Mouse (Mus musculus) liver, embryonic 15.5 days (tissue): ENCODE results near the gene Tvp23b. TPM values are rescaled to one million over a fixed set of nuclear protein-coding genes. Genes with fewer than 3 reads are reported as not detected.

ENCODE experiments used
- ATAC-seq: fragments of 200-750 bp; cut with Nextera tagmentation; 2 replicates; pipeline ENCODE4 v1.8.0; 2017; ENCODE audit warnings: moderate number of reproducible peaks, mild to moderate bottlenecking, moderate library complexity; ENCODE audit not compliant: insufficient read depth
- H3K27ac ChIP-seq: fragments of 300-500 bp; sonication (generic); replicated peaks from 2 replicates; pipeline ENCODE4 v1.5.1; 2015; ENCODE audit warnings: mild to moderate bottlenecking, inconsistent platforms
- H3K27me3 ChIP-seq: fragments of 300-500 bp; sonication (generic); 2 replicates; pipeline ENCODE4 v1.6.1; 2015; ENCODE audit warnings: mild to moderate bottlenecking, inconsistent platforms
- H3K36me3 ChIP-seq: fragments of 300-500 bp; sonication (generic); replicated peaks from 2 replicates; pipeline ENCODE4 v1.6.1; 2015; ENCODE audit warnings: moderate library complexity, mild to moderate bottlenecking, inconsistent platforms
- H3K4me1 ChIP-seq: fragments of 300-500 bp; sonication (generic); replicated peaks from 2 replicates; pipeline ENCODE4 v1.6.1; 2015; ENCODE audit warnings: inconsistent platforms
- H3K4me2 ChIP-seq: fragments of 300-500 bp; sonication (generic); 2 replicates; pipeline ENCODE4 v1.6.1; 2015; ENCODE audit warnings: moderate library complexity, mild to moderate bottlenecking, inconsistent platforms
- H3K4me3 ChIP-seq: fragments of 300-500 bp; sonication (generic); replicated peaks from 2 replicates; pipeline ENCODE4 v1.5.1; 2015; ENCODE audit warnings: mild to moderate bottlenecking, inconsistent platforms
- H3K9ac ChIP-seq: fragments of 300-500 bp; sonication (generic); 2 replicates; pipeline ENCODE4 v1.6.1; 2015; ENCODE audit warnings: moderate library complexity, mild to moderate bottlenecking, inconsistent platforms
- H3K9me3 ChIP-seq: fragments of 300-500 bp; sonication (generic); replicated peaks from 2 replicates; pipeline ENCODE4 v1.6.1; 2016; ENCODE audit warnings: inconsistent platforms
- WGBS: fragments of 180-500 bp; shearing (Covaris S2); methylation state at CpG from one replicate; pipeline ENCODE4 v1.1.7; 2015; ENCODE audit warnings: mixed read lengths; ENCODE audit not compliant: insufficient replicate concordance; 5-methylcytosine and 5-hydroxymethylcytosine counted together
- polyA plus RNA-seq: library from polyadenylated mRNA; unstranded; fragments of >200 nt; fragmentation: Nextera tagmentation; extraction: Ambion mirVana; gene quantifications from 2 replicates; pipeline ENCODE4 v1.2.1, GENCODE M21; 2015

Tvp23b gene
- polyA plus RNA-seq, 1 experiment from 2014 or later, result 27.0 TPM

- Histone ChIP-seq H3K9ac (no peak overlapping the region), H3K36me3 (no peaks in the 10 kb centered on the region), H3K27ac (no peak overlapping the region), H3K4me1 (no peaks in the 10 kb centered on the region), H3K27me3 (no peaks in the 10 kb centered on the region), H3K9me3 (no peaks in the 10 kb centered on the region), H3K4me2 (no peak overlapping the region), H3K4me3 (no peak overlapping the region)
- no peak for ATAC-seq
- 31% methylated on average over 12 of the region's 12 CpGs for WGBS
These were observed 22.6 kb downstream of the Tvp23b start for GRCm38 (mm10) chr11:62901699-62902323.

DNA sequence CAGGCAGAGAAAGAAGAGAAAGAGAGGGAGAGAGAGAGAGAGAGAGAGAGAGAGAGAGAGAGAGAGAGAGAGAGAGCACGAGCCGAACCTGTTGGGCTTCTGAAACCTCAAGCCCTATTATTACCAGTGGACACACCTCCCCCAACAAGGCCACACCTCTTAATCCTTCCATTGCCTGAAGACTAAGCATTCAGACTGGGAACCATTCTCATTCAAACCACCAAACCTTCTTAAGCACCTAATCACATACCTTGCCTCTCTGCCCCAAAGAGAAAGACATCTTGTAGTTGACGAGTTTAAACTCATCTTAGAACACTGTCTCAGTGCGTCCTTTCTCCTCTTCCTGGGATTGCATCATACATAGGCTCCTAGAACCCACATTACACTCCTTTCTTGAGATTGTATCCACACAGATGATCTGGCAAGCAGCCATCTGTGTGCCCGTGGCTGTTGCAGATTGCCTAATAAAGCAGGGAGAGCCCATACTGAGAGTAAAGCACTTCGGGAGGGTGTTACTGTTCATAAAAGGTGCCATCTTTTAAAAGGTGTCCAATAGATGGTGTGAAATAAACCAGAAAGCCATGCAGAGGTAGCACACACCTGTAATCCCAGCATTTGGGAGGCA, 24.7 kb downstream of the Tvp23b start:
- no peaks in the 10 kb centered on the region for H3K4me1 ChIP-seq
- H3K4me2 ChIP-seq, result no peak overlapping the region
- no peak overlapping the region for H3K27ac ChIP-seq
- H3K9me3 ChIP-seq, result no peaks in the 10 kb centered on the region
- ATAC-seq, result no peak
- H3K27me3 ChIP-seq, result no peaks in the 10 kb centered on the region
- no peak overlapping the region for H3K9ac ChIP-seq
- no peaks in the 10 kb centered on the region for H3K36me3 ChIP-seq
- 53% methylated on average over 6 of the region's 6 CpGs for WGBS
- no peak overlapping the region for H3K4me3 ChIP-seq

DNA sequence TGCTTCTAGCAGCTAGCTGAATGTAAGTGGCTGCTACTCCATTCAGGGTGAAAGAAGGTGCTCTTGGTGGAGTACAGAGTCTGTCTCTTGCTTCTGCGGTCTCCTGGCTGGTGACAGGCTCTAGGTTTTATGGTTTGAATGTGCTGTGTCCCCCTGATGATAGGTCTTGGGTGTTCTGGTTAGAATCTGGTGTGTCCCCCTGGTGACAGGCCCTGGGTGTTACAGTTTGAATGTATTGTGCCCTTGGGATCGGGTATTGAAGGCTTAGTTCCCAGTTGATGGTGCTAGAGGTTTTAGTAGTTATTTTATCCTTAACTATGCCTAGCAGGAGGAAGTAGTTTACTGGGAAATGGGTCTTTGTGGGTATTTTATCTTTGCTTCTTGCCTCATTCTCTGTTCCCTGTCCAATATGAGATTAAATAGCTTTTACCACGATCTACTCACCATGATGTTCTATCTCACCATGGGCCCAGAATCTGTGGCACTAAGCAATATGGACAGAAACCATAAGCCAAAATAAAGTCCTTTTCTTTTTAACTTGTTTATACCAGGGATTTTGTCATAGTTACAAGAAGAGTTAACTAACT, 30.6 kb downstream of the Tvp23b start:
- peaks cover 4% of the 10 kb centered on the region; the same call in 1 of the 2 replicates for H3K27me3 ChIP-seq
- no peaks in the 10 kb centered on the region for H3K36me3 ChIP-seq
- no peak overlapping the region for H3K9ac ChIP-seq
- H3K9me3 ChIP-seq, result no peaks in the 10 kb centered on the region
- ATAC-seq, result no peak
- H3K27ac ChIP-seq, result no peak overlapping the region
- 39% methylated on average over 3 of the region's 3 CpGs for WGBS
- H3K4me3 ChIP-seq, result no peak overlapping the region
- no peak overlapping the region for H3K4me2 ChIP-seq
- no peaks in the 10 kb centered on the region for H3K4me1 ChIP-seq

DNA sequence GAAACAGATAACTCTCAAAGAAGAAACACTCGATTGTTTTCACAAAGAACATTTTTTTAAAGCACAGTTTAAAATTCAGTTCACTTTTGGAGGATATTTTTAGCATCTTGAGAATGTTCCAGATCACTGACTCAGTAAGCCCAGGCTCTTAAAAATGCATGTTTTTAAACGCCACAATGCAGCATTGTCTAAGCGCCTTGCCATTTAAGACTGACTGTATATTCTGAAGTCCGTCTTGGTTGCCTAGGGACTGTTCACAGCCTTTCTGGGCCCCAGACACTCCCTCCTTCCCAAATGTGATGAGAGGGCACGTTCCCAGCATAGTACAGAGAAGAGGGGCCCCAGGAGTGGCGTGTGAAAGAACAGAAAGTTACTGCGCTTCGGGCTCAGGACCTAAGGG, 32.1 kb downstream of the Tvp23b start:
- ATAC-seq, result no peak
- 52% methylated on average over 8 of the region's 8 CpGs for WGBS
- no peak overlapping the region for H3K4me2 ChIP-seq
- no peak overlapping the region for H3K27ac ChIP-seq
- H3K4me3 ChIP-seq, result no peak overlapping the region
- H3K4me1 ChIP-seq, result 0 out of 2 replicates have a peak, but pooled peaks cover 5% of the 10 kb centered on the region
- H3K27me3 ChIP-seq, result peaks cover 4% of the 10 kb centered on the region; the same call in 1 of the 2 replicates
- no peaks in the 10 kb centered on the region for H3K36me3 ChIP-seq
- no peak overlapping the region for H3K9ac ChIP-seq
- H3K9me3 ChIP-seq, result no peaks in the 10 kb centered on the region

- Histone ChIP-seq H3K4me3 (no peak overlapping the region), H3K27ac (no peak overlapping the region), H3K4me1 (0 out of 2 replicates have a peak, but pooled peaks cover 5% of the 10 kb centered on the region), H3K9me3 (no peaks in the 10 kb centered on the region), H3K4me2 (no peak overlapping the region), H3K9ac (no peak overlapping the region), H3K27me3 (peaks cover 4% of the 10 kb centered on the region; the same call in 1 of the 2 replicates), H3K36me3 (no peaks in the 10 kb centered on the region)
- 56% methylated on average over 2 of the region's 2 CpGs for WGBS
- ATAC-seq, result no peak
These were observed 33.9 kb downstream of the Tvp23b start for GRCm38 (mm10) chr11:62913141-62913540.

- no peak for ATAC-seq
- Histone ChIP-seq H3K27me3 (peaks cover 2% of the 10 kb centered on the region; the same call in 1 of the 2 replicates), H3K9me3 (no peaks in the 10 kb centered on the region), H3K4me3 (no peak overlapping the region), H3K27ac (no peak overlapping the region), H3K4me1 (0 out of 2 replicates have a peak, but pooled peaks cover 5% of the 10 kb centered on the region), H3K36me3 (no peaks in the 10 kb centered on the region), H3K4me2 (no peak overlapping the region), H3K9ac (no peak overlapping the region)
- WGBS, result 44% methylated on average over 6 of the region's 6 CpGs
These were observed 35.3 kb downstream of the Tvp23b start for GRCm38 (mm10) chr11:62914532-62914931.

GRCm38 (mm10) chr11:62915486-62915885, 36.2 kb downstream of the Tvp23b start:
- H3K27ac ChIP-seq, result no peak overlapping the region
- 0 out of 2 replicates have a peak, but pooled peaks cover 5% of the 10 kb centered on the region for H3K4me1 ChIP-seq
- H3K4me3 ChIP-seq, result no peak overlapping the region
- ATAC-seq, result no peak
- H3K36me3 ChIP-seq, result no peaks in the 10 kb centered on the region
- 41% methylated on average over 2 of the region's 2 CpGs for WGBS
- H3K27me3 ChIP-seq, result no peaks in the 10 kb centered on the region
- H3K9me3 ChIP-seq, result no peaks in the 10 kb centered on the region
- no peak overlapping the region for H3K4me2 ChIP-seq
- no peak overlapping the region for H3K9ac ChIP-seq

DNA sequence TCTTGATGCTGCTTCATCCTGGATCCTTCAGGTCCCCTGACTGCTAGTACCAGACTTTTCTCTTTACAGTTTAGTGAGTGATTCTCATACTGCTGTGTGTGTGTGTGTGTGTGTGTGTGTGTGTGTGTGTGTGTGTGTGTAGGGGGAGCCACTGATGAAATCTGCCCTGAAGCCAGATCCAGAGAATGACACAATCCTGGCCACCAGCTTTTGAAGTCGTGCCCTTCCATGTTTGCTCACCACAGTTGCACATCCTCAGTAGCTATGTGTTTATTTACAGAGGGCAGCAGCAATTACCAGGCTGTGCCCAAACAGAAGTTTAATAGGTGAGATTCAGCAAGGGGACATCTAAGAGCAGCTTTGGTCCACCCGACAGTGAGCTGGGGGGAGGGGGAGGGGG, 37.5 kb downstream of the Tvp23b start:
- Histone ChIP-seq H3K9me3 (no peaks in the 10 kb centered on the region), H3K36me3 (no peaks in the 10 kb centered on the region), H3K4me1 (0 out of 2 replicates have a peak, but pooled peaks cover 5% of the 10 kb centered on the region), H3K27me3 (no peaks in the 10 kb centered on the region), H3K27ac (no peak overlapping the region), H3K4me2 (no peak overlapping the region), H3K9ac (no peak overlapping the region), H3K4me3 (no peak overlapping the region)
- 5% methylated on average over 2 of the region's 2 CpGs for WGBS
- peak; percentile 40; the same call in 1 of the 2 replicates for ATAC-seq

GRCm38 (mm10) chr11:62919946-62920742, 40.9 kb downstream of the Tvp23b start:
- H3K4me3 ChIP-seq, result no peak overlapping the region
- H3K4me2 ChIP-seq, result no peak overlapping the region
- WGBS, result 54% methylated on average over 6 of the region's 6 CpGs
- ATAC-seq, result no peak
- no peaks in the 10 kb centered on the region for H3K36me3 ChIP-seq
- no peaks in the 10 kb centered on the region for H3K9me3 ChIP-seq
- no peaks in the 10 kb centered on the region for H3K27me3 ChIP-seq
- H3K4me1 ChIP-seq, result 0 out of 2 replicates have a peak, but pooled peaks cover 5% of the 10 kb centered on the region
- no peak overlapping the region for H3K9ac ChIP-seq
- H3K27ac ChIP-seq, result no peak overlapping the region

DNA sequence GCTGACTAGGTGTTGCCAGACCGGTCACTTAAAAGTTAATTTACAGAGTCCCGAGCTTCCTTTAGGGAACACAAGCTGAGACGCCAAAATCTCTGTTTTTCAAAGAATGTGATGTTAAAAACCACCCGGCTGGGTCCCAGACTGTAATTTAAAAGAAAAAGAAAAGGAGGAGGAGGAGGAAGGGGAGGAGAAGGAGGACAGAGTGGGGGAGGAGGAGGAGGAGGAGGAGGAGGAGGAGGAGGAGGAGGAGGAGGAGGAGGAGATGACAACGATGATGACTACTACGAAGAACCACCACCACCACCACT, 41.4 kb downstream of the Tvp23b start:
- no peak for ATAC-seq
- no peaks in the 10 kb centered on the region for H3K9me3 ChIP-seq
- no peak overlapping the region for H3K4me3 ChIP-seq
- 0 out of 2 replicates have a peak overlapping the region, but pooled peaks have one; percentile 40 for H3K4me2 ChIP-seq
- H3K4me1 ChIP-seq, result no peaks in the 10 kb centered on the region
- H3K36me3 ChIP-seq, result no peaks in the 10 kb centered on the region
- WGBS, result 17% methylated on average over 6 of the region's 6 CpGs
- H3K27ac ChIP-seq, result no peak overlapping the region
- no peaks in the 10 kb centered on the region for H3K27me3 ChIP-seq
- H3K9ac ChIP-seq, result no peak overlapping the region
